Mouse (Mus musculus) MN1 (cell line): Measurements from ENCODE around the gene Fam129a.
"Not testable (repeated sequence)": the region's sequence is repeated elsewhere in the genome, so short reads cannot be mapped to it uniquely, and the experiment has no call there.

Experiments
- DNase-seq: peaks from one replicate; pipeline ENCODE4 v3.0.0-alpha.2; 2016; ENCODE audit warnings: low spot score

The Fam129a gene

GRCm38 (mm10) chr1:151741199-151741621 is 170.2 kb downstream of the Fam129a start:
- DNase-seq, result no peak

- not testable (repeated sequence) for DNase-seq
Measured at GRCm38 (mm10) chr1:151749894-151750293, 178.9 kb downstream of the Fam129a start.

- no peak for DNase-seq
Measured at GRCm38 (mm10) chr1:151752946-151753345, 182.0 kb downstream of the Fam129a start.

GRCm38 (mm10) chr1:151753374-151753929 is 182.5 kb downstream of the Fam129a start:
- DNase-seq, result peak; percentile 12

GRCm38 (mm10) chr1:151754028-151754489 is 183.1 kb downstream of the Fam129a start:
- peak; percentile 62 for DNase-seq

GRCm38 (mm10) chr1:151754881-151755659 is 184.1 kb downstream of the Fam129a start, which contains the start of gene Edem3:
Edem3 (plus strand) TSS chr1:151755371.
- peak; percentile 99 for DNase-seq

GRCm38 (mm10) chr1:151755660-151756424 is 184.9 kb downstream of the Fam129a start:
- DNase-seq, result peak; percentile 8

- DNase-seq, result no peak
Measured at GRCm38 (mm10) chr1:151756425-151756728, 185.4 kb downstream of the Fam129a start.

GRCm38 (mm10) chr1:151758301-151758700 is 187.3 kb downstream of the Fam129a start:
- no peak for DNase-seq

GRCm38 (mm10) chr1:151758991-151759390 is 188.0 kb downstream of the Fam129a start:
- no peak for DNase-seq

GRCm38 (mm10) chr1:151764236-151764635 is 193.2 kb downstream of the Fam129a start:
- DNase-seq, result no peak

- no peak for DNase-seq
Measured at GRCm38 (mm10) chr1:151766166-151766565, 195.2 kb downstream of the Fam129a start.

GRCm38 (mm10) chr1:151766976-151767654 is 196.1 kb downstream of the Fam129a start:
- no peak for DNase-seq

GRCm38 (mm10) chr1:151769200-151769913 is 198.4 kb downstream of the Fam129a start:
- DNase-seq, result no peak
